Mouse (Mus musculus) cortical plate, adult 2 months (tissue): ENCODE measurements around the gene Ski.

Source experiments
- CTCF ChIP-seq: fragments of 200-500 bp; IDR thresholded peaks from 2 replicates; pipeline ENCODE4 v1.5.1; 2011; ENCODE audit warnings: mild to moderate bottlenecking, control low read depth, low read length; ENCODE audit not compliant: insufficient read depth; ENCODE audit errors: extremely low read depth
- POLR2A ChIP-seq: fragments of 200-500 bp; IDR thresholded peaks from 2 replicates; pipeline ENCODE4 v1.6.1; 2011; ENCODE audit warnings: mild to moderate bottlenecking, low read length, control low read depth; ENCODE audit not compliant: insufficient read depth; ENCODE audit errors: extremely low read depth

- TF ChIP-seq POLR2A, result no peak
- TF ChIP-seq CTCF, result no peak
Measured at GRCm38 (mm10) chr4:155195204-155195603, 27.2 kb downstream of the Ski start.
